17 mouse cellular contexts compared by ENCODE assay signal in genomic region chr17:16926200-16926599, GRCm38 (mm10).
DNase-seq lines count a peak whose midpoint lies in the region; ATAC-seq and TF ChIP-seq lines count a peak whose summit lies in the region.
"Had no signal": no experiment of that assay in that cellular context is flagged by ENCODE, and none has a peak within 500 bp of the region (broad histone marks: within the 10 kb centered on the region; RNA-seq: fewer than 3 reads in every experiment).

No protein-coding gene starts in this region.

- no peak overlapping the region for H3K4me2 ChIP-seq in forebrain, embryonic 14.5 days (ENCODE audit: low read length)
- H3K4me2 ChIP-seq in forebrain, embryonic 13.5 days, result no peak overlapping the region
- H3K4me2 ChIP-seq in kidney, postnatal 0 days (ENCODE audit: low read length), result no peak overlapping the region
- H3K4me2 ChIP-seq: heart, embryonic 15.5 days; limb, embryonic 12.5 days; liver, embryonic 15.5 days; neural tube, embryonic 13.5 days; stomach, embryonic 15.5 days had no signal

- no peak overlapping the region for H3K27ac ChIP-seq in forebrain, embryonic 14.5 days (ENCODE audit: low read depth, low read length)
- no peak overlapping the region for H3K27ac ChIP-seq in forebrain, embryonic 13.5 days
- no peak overlapping the region for H3K27ac ChIP-seq in kidney, postnatal 0 days
- H3K27ac ChIP-seq in kidney, adult 2 months (ENCODE audit: insufficient read depth, low read depth, low read length), result no peak overlapping the region
- H3K27ac ChIP-seq: heart, embryonic 15.5 days; limb, embryonic 12.5 days; liver, embryonic 15.5 days; macrophage; neural tube, embryonic 13.5 days; stomach, embryonic 15.5 days had no signal

- no peak overlapping the region for H3K4me3 ChIP-seq in forebrain, embryonic 14.5 days (ENCODE audit: low read depth, low read length)
- no peak overlapping the region for H3K4me3 ChIP-seq in forebrain, embryonic 13.5 days
- no peak overlapping the region for H3K4me3 ChIP-seq in kidney, postnatal 0 days (replicated peaks; ENCODE audit: low read depth, low read length)
- H3K4me3 ChIP-seq in kidney, adult 2 months (ENCODE audit: insufficient read depth, low read depth, low read length), result no peak overlapping the region
- H3K4me3 ChIP-seq: heart, embryonic 15.5 days; limb, embryonic 12.5 days; liver, embryonic 15.5 days; neural tube, embryonic 13.5 days; stomach, embryonic 15.5 days had no signal

- no peaks in the 10 kb centered on the region for H3K9me3 ChIP-seq in forebrain, embryonic 14.5 days (replicated peaks; ENCODE audit: control insufficient read depth, low read length)
- no peaks in the 10 kb centered on the region for H3K9me3 ChIP-seq in forebrain, embryonic 13.5 days (replicated peaks)
- no peaks in the 10 kb centered on the region for H3K9me3 ChIP-seq in kidney, postnatal 0 days (replicated peaks; ENCODE audit: low read length)
- H3K9me3 ChIP-seq: G1E; heart, embryonic 15.5 days; limb, embryonic 12.5 days; liver, embryonic 15.5 days; neural tube, embryonic 13.5 days; stomach, embryonic 15.5 days had no signal

- H3K9ac ChIP-seq in forebrain, embryonic 14.5 days (ENCODE audit: low read length), result no peak overlapping the region
- no peak overlapping the region for H3K9ac ChIP-seq in forebrain, embryonic 13.5 days
- no peak overlapping the region for H3K9ac ChIP-seq in kidney, postnatal 0 days (ENCODE audit: low read depth, low read length)
- H3K9ac ChIP-seq: heart, embryonic 15.5 days; limb, embryonic 12.5 days; liver, embryonic 15.5 days; neural tube, embryonic 13.5 days; stomach, embryonic 15.5 days had no signal

- TF ChIP-seq CTCF in kidney, postnatal 0 days (IDR thresholded peaks at IDR 0.05; ENCODE audit: low read depth), result peak; percentile 60
- no peak for TF ChIP-seq CTCF in kidney, adult 2 months (conservative IDR thresholded peaks at IDR 0.05; ENCODE audit: insufficient read depth, insufficient read length, low read depth, low read length)

- ATAC-seq in forebrain, embryonic 14.5 days, result no peak
- ATAC-seq in forebrain, embryonic 13.5 days, result no peak
- no peak for ATAC-seq in kidney, postnatal 0 days (replicated peaks; ENCODE audit: low FRiP score, low read depth)

- no peaks in the 10 kb centered on the region for H3K27me3 ChIP-seq in forebrain, embryonic 14.5 days (replicated peaks; ENCODE audit: control insufficient read depth, insufficient read depth, low read length)
- no peaks in the 10 kb centered on the region for H3K27me3 ChIP-seq in forebrain, embryonic 13.5 days
- no peaks in the 10 kb centered on the region for H3K27me3 ChIP-seq in kidney, postnatal 0 days (ENCODE audit: insufficient read depth, low read length)
- no peaks in the 10 kb centered on the region for H3K27me3 ChIP-seq in kidney, adult 2 months (replicated peaks; ENCODE audit: control insufficient read depth, insufficient read depth, low read length)
- H3K27me3 ChIP-seq: heart, embryonic 15.5 days; limb, embryonic 12.5 days; liver, embryonic 15.5 days; neural tube, embryonic 13.5 days; stomach, embryonic 15.5 days had no signal

- no peaks in the 10 kb centered on the region for H3K4me1 ChIP-seq in forebrain, embryonic 14.5 days (ENCODE audit: control insufficient read depth, insufficient read depth, low read length)
- no peaks in the 10 kb centered on the region for H3K4me1 ChIP-seq in forebrain, embryonic 13.5 days
- no peaks in the 10 kb centered on the region for H3K4me1 ChIP-seq in kidney, postnatal 0 days (replicated peaks; ENCODE audit: insufficient read depth, low read length)
- H3K4me1 ChIP-seq in kidney, adult 2 months (ENCODE audit: control insufficient read depth, insufficient read depth, low read length), result no peaks in the 10 kb centered on the region
- H3K4me1 ChIP-seq: heart, embryonic 15.5 days; limb, embryonic 12.5 days; liver, embryonic 15.5 days; neural tube, embryonic 13.5 days; stomach, embryonic 15.5 days had no signal

- no peaks in the 10 kb centered on the region for H3K36me3 ChIP-seq in forebrain, embryonic 14.5 days (ENCODE audit: control insufficient read depth, insufficient read depth, low read length)
- no peaks in the 10 kb centered on the region for H3K36me3 ChIP-seq in forebrain, embryonic 13.5 days (ENCODE audit: poor library complexity, severe bottlenecking)
- H3K36me3 ChIP-seq in kidney, postnatal 0 days (ENCODE audit: insufficient read depth, low read length), result no peaks in the 10 kb centered on the region
- H3K36me3 ChIP-seq in kidney, adult 2 months (ENCODE audit: control insufficient read depth, insufficient read depth, low read length), result no peaks in the 10 kb centered on the region
- H3K36me3 ChIP-seq: G1E; heart, embryonic 15.5 days; limb, embryonic 12.5 days; liver, embryonic 15.5 days; neural tube, embryonic 13.5 days; stomach, embryonic 15.5 days had no signal

- peak; percentile 29 for DNase-seq in forebrain, embryonic 14.5 days (ENCODE audit: low spot score)
- peak; percentile 26 for DNase-seq in kidney, postnatal 0 days (ENCODE audit: low spot score)
- no peak for DNase-seq in kidney, adult 2 months
- DNase-seq in 3T3-L1 (ENCODE audit: low read depth, low spot score), result peak; percentile 42
- peak; percentile 46 for DNase-seq in NIH3T3 (ENCODE audit: low read depth)
- DNase-seq in testis, postnatal 14 days (ENCODE audit: low spot score), result no peak
- DNase-seq: adrenal gland, postnatal 14 days; cerebellum, adult 9-11 months; thymus, postnatal 14 days had no signal

- TF ChIP-seq POLR2A in kidney, adult 2 months (IDR thresholded peaks at IDR 0.05; ENCODE audit: low read depth, low read length), result no peak

Comparison
In these comparisons a context has a peak if more than half of its experiments do, and no peak if none do; other contexts are left out.
1. DNase-seq: peak in forebrain, embryonic 14.5 days (single experiment), kidney, postnatal 0 days (single experiment), 3T3-L1 (single experiment) and NIH3T3 (single experiment); none in kidney, adult 2 months (single experiment) and testis, postnatal 14 days (single experiment).